Mouse (Mus musculus): ENCODE results near the gene Carhsp1. TPM values are rescaled to one million over a fixed set of nuclear protein-coding genes. Genes with fewer than 3 reads are reported as not detected.

Gene Carhsp1
- polyA plus RNA-seq, 1 experiment from 2014 or later: 71.2 TPM

- Histone ChIP-seq H3K4me1 (ENCODE audit: insufficient read depth) (peaks cover 26% of the 10 kb centered on the region), H3K27me3 (ENCODE audit: insufficient read depth, low read length) (no peaks in the 10 kb centered on the region), H3K9ac (replicated peaks) (peak overlapping the region; percentile 64), H3K4me3 (ENCODE audit: low read depth, low read length) (peak overlapping the region; percentile 20), H3K4me2 (ENCODE audit: low read depth, low read length) (peak overlapping the region; percentile 62), H3K9me3 (ENCODE audit: low read length) (no peaks in the 10 kb centered on the region), H3K36me3 (replicated peaks; ENCODE audit: insufficient read depth, low read length) (peaks cover 46% of the 10 kb centered on the region), H3K27ac (ENCODE audit: low read depth) (peak overlapping the region; percentile 92)
- TF ChIP-seq CTCF (IDR thresholded peaks at IDR 0.05; ENCODE audit: low read depth) (no peak), EP300 (IDR thresholded peaks at IDR 0.05; ENCODE audit: low read depth) (peak; percentile 98)
- DNase-seq (peak; percentile 84), ATAC-seq (peak; percentile 97)
- 51% methylated on average over 11 of the region's 11 CpGs for WGBS (ENCODE audit: insufficient replicate concordance)
Observed at GRCm38 (mm10) chr16:8686871-8687535, 15.0 kb upstream of the Carhsp1 start.

GRCm38 (mm10) chr16:8686121-8686870 is 14.3 kb upstream of the Carhsp1 start:
- Histone ChIP-seq H3K27me3 (ENCODE audit: insufficient read depth, low read length) (no peaks in the 10 kb centered on the region), H3K27ac (ENCODE audit: low read depth) (peak overlapping the region; percentile 87), H3K4me2 (ENCODE audit: low read depth, low read length) (peak overlapping the region; percentile 62), H3K9me3 (ENCODE audit: low read length) (no peaks in the 10 kb centered on the region), H3K4me1 (ENCODE audit: insufficient read depth) (peaks cover 26% of the 10 kb centered on the region), H3K36me3 (replicated peaks; ENCODE audit: insufficient read depth, low read length) (peaks cover 39% of the 10 kb centered on the region), H3K9ac (replicated peaks) (peak overlapping the region; percentile 64), H3K4me3 (ENCODE audit: low read depth, low read length) (peak overlapping the region; percentile 20)
- WGBS (ENCODE audit: insufficient replicate concordance): 47% methylated on average over 7 of the region's 7 CpGs
- no peak for TF ChIP-seq EP300 (IDR thresholded peaks at IDR 0.05; ENCODE audit: low read depth)
- TF ChIP-seq CTCF (IDR thresholded peaks at IDR 0.05; ENCODE audit: low read depth): peak; percentile 98
- ATAC-seq: peak; percentile 66
- peak; percentile 88 for DNase-seq

GRCm38 (mm10) chr16:8685087-8685486 is 13.1 kb upstream of the Carhsp1 start:
- 65% methylated on average over 4 of the region's 4 CpGs for WGBS (ENCODE audit: insufficient replicate concordance)
- Histone ChIP-seq H3K9me3 (ENCODE audit: low read length) (no peaks in the 10 kb centered on the region), H3K9ac (replicated peaks) (no peak overlapping the region), H3K27ac (ENCODE audit: low read depth) (0 out of 2 replicates have a peak overlapping the region, but pooled peaks have one; percentile 4), H3K4me2 (ENCODE audit: low read depth, low read length) (no peak overlapping the region), H3K36me3 (replicated peaks; ENCODE audit: insufficient read depth, low read length) (peaks cover 28% of the 10 kb centered on the region), H3K4me3 (ENCODE audit: low read depth, low read length) (no peak overlapping the region), H3K4me1 (ENCODE audit: insufficient read depth) (peaks cover 26% of the 10 kb centered on the region), H3K27me3 (ENCODE audit: insufficient read depth, low read length) (no peaks in the 10 kb centered on the region)
- ATAC-seq (no peak), DNase-seq (no peak)
- TF ChIP-seq CTCF (IDR thresholded peaks at IDR 0.05; ENCODE audit: low read depth) (no peak), EP300 (IDR thresholded peaks at IDR 0.05; ENCODE audit: low read depth) (no peak)

DNA sequence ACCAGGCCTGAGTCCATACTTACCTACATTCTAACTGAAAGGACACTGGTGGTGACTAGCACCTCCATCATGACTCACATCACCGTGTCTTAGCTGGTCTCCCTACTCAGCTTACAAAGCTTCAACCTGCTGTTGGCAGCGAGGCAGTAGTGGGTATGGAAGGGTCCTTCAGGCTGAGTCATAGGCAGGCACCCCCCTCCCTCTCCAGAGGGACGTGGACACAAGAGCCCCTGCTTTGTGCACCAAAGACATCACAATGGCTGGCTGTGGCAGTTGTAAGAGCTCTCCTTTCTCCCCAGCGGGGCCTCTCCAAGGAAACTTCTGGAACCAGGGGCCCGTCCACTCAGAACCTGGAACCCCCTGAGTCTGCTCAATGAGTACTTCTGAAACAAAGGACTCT is 8.5 kb upstream of the Carhsp1 start, which contains the start of gene Gm5767:
Gm5767 (plus strand) TSS at position 301 of the 400 bp plus-strand sequence.
- Histone ChIP-seq H3K9ac (replicated peaks) (no peak within 1 kb of the TSS), H3K9me3 (ENCODE audit: low read length) (no peaks in the 10 kb centered on the region), H3K36me3 (replicated peaks; ENCODE audit: insufficient read depth, low read length) (peaks cover 5% of the 10 kb centered on the region; the same call in 1 of the 2 replicates), H3K4me3 (ENCODE audit: low read depth, low read length) (no peak within 1 kb of the TSS), H3K4me1 (ENCODE audit: insufficient read depth) (peaks cover 29% of the 10 kb centered on the region), H3K27ac (ENCODE audit: low read depth) (0 out of 2 replicates have a peak within 1 kb of the TSS, but pooled peaks have one; percentile 4), H3K27me3 (ENCODE audit: insufficient read depth, low read length) (no peaks in the 10 kb centered on the region), H3K4me2 (ENCODE audit: low read depth, low read length) (no peak within 1 kb of the TSS)
- ATAC-seq: no peak
- TF ChIP-seq CTCF (IDR thresholded peaks at IDR 0.05; ENCODE audit: low read depth) (no peak), EP300 (IDR thresholded peaks at IDR 0.05; ENCODE audit: low read depth) (no peak)
- 81% methylated on average over 5 of the region's 5 CpGs for WGBS (ENCODE audit: insufficient replicate concordance)
- no peak for DNase-seq

DNA sequence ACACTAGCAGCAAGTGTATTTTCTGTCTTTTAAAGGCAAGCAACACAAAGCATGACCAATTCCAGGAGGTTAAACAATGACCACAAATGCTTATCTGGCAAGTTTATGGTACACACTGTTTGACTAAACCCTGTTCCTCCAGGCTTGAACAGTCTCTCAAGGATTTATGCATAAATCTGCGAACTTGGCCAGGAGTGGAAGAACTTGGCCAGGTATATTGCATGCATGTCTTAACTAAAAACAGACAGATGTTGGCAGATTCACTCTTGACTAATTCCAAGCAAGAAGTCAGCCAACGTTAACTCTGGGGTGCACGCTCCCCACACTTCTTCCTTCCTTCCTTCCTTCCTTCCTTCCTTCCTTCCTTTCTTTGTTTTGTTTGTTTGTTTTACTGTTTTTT is 7.8 kb upstream of the Carhsp1 start:
- H3K4me2 ChIP-seq (ENCODE audit: low read depth, low read length): no peak overlapping the region
- TF ChIP-seq CTCF (IDR thresholded peaks at IDR 0.05; ENCODE audit: low read depth) (no peak), EP300 (IDR thresholded peaks at IDR 0.05; ENCODE audit: low read depth) (no peak)
- H3K9me3 ChIP-seq (ENCODE audit: low read length): no peaks in the 10 kb centered on the region
- DNase-seq (no peak), ATAC-seq (no peak)
- H3K27ac ChIP-seq (ENCODE audit: low read depth): no peak overlapping the region
- peaks cover 28% of the 10 kb centered on the region for H3K4me1 ChIP-seq (ENCODE audit: insufficient read depth)
- H3K27me3 ChIP-seq (ENCODE audit: insufficient read depth, low read length): no peaks in the 10 kb centered on the region
- no peak overlapping the region for H3K9ac ChIP-seq (replicated peaks)
- H3K36me3 ChIP-seq (replicated peaks; ENCODE audit: insufficient read depth, low read length): peaks cover 5% of the 10 kb centered on the region; the same call in 1 of the 2 replicates
- WGBS (ENCODE audit: insufficient replicate concordance): 66% methylated on average over 3 of the region's 3 CpGs
- no peak overlapping the region for H3K4me3 ChIP-seq (ENCODE audit: low read depth, low read length)

GRCm38 (mm10) chr16:8678676-8679075 is 6.7 kb upstream of the Carhsp1 start:
- Histone ChIP-seq H3K9me3 (ENCODE audit: low read length) (no peaks in the 10 kb centered on the region), H3K4me2 (ENCODE audit: low read depth, low read length) (peak overlapping the region; percentile 38; the same call in 1 of the 2 replicates), H3K27me3 (ENCODE audit: insufficient read depth, low read length) (no peaks in the 10 kb centered on the region), H3K36me3 (replicated peaks; ENCODE audit: insufficient read depth, low read length) (no peaks in the 10 kb centered on the region), H3K27ac (ENCODE audit: low read depth) (peak overlapping the region; percentile 95), H3K9ac (replicated peaks) (no peak overlapping the region; the same call in 1 of the 2 replicates), H3K4me1 (ENCODE audit: insufficient read depth) (peaks cover 33% of the 10 kb centered on the region), H3K4me3 (ENCODE audit: low read depth, low read length) (no peak overlapping the region)
- ATAC-seq (peak; percentile 36), DNase-seq (peak; percentile 63)
- TF ChIP-seq EP300 (IDR thresholded peaks at IDR 0.05; ENCODE audit: low read depth) (peak; percentile 75), CTCF (IDR thresholded peaks at IDR 0.05; ENCODE audit: low read depth) (no peak)
- WGBS (ENCODE audit: insufficient replicate concordance): 48% methylated on average over 4 of the region's 4 CpGs

Data from liver, postnatal 0 days (tissue).